Mouse (Mus musculus) cerebellum, adult 9-10 months (tissue): ENCODE measurements at regions not wholly inside any gene's neighbourhood (a gene's known extent, or its start where the extent isn't known, plus 50 kb on each side); places are given as distances from the start of the nearest gene placed in this dataset.

ENCODE experiments used
- DNase-seq: peaks from one replicate; pipeline ENCODE4 v3.0.0; 2022

- DNase-seq = no peak
Observed at GRCm38 (mm10) chr16:5370496-5370895, 114.7 kb upstream of the Eef2kmt start.

DNA sequence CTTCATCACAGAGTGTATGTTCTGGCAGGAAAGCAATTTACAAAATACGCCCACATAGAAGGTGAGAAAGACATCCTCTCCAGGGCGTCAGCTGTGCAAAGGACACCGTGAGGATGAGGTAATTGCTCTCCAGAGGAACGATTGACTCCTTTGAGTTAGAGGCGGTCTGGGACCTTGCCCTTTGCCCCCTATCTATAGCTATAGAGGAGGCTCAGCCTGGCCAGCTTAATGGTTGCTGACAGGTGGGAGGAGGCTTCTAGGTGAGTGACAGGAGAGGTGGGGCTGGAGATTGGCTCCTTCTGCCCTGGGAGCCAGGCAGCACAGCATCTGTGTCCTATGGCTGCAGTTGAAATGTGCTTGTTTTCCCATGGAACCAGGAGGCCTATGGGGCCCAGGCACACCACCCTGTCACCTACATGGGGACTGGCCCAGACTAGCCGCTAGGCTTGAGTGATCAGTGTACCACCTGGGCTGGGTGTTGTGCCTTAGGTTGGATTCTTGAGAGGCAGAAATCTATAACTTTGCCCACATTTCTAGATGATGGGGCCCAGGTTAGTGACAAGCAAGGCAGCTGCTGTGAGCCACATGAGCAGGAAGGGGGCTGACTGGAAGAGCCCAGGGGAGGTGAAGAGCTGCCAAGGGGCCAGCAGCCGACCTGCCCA lies 113.2 kb upstream of the Eef2kmt start:
- DNase-seq = no peak

DNA sequence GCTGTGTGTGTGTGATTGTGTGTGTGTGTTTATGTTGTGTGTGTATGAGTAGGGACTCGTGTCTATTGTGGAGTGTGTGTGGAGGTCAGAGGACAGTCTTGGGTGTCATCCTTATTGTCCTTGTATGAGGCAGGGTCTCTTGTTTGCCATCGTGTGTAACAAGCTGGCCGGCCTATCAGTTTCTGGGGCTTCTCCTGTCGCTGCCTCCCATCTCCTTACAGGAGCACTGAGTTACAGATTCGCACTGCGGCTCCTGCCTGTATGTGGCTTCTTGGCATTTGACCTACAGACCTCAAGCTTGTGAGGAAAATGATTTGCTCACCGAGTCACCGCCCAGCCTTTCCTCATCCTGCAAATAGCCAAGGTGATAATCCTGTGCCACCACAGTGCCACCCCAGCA lies 112.6 kb upstream of the Eef2kmt start:
- DNase-seq = no peak

GRCm38 (mm10) chr16:5367581-5368119 lies 111.9 kb upstream of the Eef2kmt start:
- DNase-seq = no peak

GRCm38 (mm10) chr16:5366021-5366420 lies 110.2 kb upstream of the Eef2kmt start:
- DNase-seq = no peak

DNA sequence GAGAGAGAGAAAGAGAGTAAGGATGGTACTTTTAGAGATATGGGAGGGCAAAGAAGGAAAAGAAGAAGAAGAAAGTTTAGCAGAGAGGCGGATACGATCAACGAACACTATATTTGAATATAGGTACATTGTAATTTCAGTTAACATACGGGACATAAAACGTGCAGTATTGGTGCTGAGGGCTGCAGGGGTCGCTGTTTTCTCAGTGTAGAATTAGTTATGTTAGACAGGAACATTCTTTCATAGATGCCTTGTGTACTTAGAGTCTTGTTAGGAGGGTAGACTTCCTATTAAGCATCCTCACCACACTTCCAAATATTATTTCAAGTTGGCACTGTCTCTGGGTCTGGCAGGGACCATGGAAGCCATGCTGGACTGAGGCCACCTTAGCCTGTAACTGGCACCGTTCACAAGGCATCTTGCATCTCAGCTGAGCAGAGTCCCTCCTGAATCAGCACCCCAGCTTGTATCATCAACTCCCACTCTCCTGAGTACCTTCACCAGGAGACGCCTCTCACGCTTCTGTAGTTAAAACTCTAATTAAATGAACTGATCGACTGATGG lies 107.3 kb upstream of the Eef2kmt start:
- DNase-seq = no peak

- no peak for DNase-seq
Observed at GRCm38 (mm10) chr16:5359193-5359592, 103.4 kb upstream of the Eef2kmt start.

DNA sequence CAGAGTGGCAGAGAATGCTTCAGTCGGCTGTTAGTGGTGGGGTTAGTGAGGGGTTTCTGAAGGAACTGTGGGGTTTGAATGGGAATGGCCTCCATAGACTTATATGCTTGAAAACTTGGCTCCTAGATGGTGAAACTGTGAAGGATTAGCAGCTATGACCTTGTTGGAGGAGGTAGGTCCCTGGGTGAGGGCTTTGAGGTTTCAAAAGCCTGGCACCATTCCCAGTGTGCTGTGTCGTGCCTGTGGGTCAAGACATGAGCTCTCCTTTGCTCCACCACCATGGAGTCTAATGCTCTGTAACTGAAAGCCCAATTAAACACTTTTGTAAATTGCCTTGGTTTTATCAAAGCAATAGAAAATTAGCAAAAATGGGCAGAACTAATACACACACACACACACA lies 98.1 kb upstream of the Eef2kmt start:
- no peak for DNase-seq

- no peak for DNase-seq
Observed at GRCm38 (mm10) chr16:5351890-5352571, 96.2 kb upstream of the Eef2kmt start.

- DNase-seq = no peak
Observed at GRCm38 (mm10) chr16:5347151-5347550, 91.4 kb upstream of the Eef2kmt start.

DNA sequence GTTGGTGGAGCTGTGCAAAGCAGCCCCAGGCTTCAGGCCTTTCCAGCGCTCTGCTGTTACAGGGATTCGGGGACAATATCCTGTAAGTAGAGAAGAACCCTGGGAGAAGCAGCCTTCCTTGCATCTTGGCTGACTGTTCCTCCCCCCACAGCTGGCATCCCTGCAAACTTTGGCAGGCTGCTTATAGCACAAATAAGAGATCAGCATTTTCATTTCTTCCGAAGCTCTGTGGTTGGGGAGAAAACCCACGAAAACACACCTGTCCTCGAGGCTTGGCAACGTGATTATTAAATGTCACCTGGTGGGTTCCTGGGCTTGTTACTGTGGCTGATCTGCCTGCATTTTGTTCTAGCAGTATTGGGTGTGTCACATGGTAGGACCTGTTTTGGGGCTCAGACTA lies 86.5 kb upstream of the Eef2kmt start:
- no peak for DNase-seq

GRCm38 (mm10) chr16:5316271-5316670 lies 60.5 kb upstream of the Eef2kmt start:
- DNase-seq = no peak

DNA sequence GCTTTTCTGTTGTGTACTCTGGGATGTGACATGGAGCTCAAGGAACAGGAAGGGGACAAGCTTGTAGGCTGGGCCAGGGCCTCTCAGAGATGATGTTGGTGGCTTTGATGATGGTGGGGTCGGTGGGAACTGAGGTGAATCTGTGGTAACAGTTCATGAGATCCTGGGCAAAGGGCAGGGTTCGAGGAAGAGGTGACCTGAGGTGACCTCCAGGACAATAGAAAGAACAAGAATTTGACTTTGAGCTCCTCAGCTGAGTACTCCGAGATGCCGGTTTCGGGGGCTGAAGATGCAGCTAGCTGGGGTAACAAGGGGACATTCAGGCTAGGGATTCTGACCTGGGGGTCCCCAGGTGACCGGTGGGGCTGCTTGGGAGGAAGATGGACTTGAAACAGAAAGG lies 57.5 kb upstream of the Eef2kmt start:
- no peak for DNase-seq

GRCm38 (mm10) chr16:5311456-5311855 lies 55.7 kb upstream of the Eef2kmt start:
- no peak for DNase-seq

DNA sequence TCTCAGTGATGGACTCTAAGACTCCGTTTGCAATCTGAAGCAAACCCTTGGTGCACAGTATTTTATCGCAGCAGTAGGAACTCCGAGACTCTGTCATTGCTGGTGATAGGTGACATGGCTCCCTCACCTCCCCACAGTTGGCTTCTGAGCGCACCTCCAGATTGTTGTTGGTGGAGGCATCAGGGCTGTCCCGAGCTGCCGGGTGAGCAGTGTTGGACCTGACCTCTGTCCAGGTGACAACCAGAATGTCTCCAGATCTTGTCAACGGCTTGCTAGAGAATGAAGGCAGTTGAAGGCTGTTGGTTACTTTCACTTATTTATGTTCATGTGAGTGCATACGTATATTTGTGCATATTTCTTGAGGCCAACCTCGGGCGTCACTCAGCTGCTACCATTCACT lies 55.0 kb upstream of the Eef2kmt start:
- no peak for DNase-seq

GRCm38 (mm10) chr16:5307761-5308160 lies 52.0 kb upstream of the Eef2kmt start:
- no peak for DNase-seq

DNA sequence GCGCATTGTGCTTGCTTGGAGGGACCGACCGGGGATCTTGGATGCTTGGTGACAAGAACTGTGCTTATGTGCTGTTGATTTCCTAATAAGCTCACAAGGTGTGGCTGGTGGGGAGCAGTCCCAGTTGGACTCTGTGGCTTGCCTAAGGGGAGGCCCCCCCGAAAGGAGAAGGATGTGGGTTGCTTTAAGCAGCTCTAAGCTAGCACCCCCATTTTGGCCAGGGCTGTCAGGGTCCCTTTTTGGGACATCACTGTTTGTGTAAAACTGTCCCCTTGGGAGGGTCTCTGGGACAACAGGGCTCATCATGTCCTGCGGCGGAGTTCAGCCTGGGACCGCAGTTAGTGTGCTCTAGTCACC lies 51.4 kb upstream of the Eef2kmt start:
- no peak for DNase-seq

GRCm38 (mm10) chr16:5306588-5307248 lies 50.9 kb upstream of the Eef2kmt start:
- peak; percentile 85 for DNase-seq
